Mouse (Mus musculus): ENCODE data around the gene Exoc2. TPM values are rescaled to one million over a fixed set of nuclear protein-coding genes. Genes with fewer than 3 reads are reported as not detected.

Exoc2 gene
- total and polyA plus RNA-seq, 2 experiments from 2014 or later = 13.3 to 15.8 TPM

GRCm38 (mm10) chr13:30793196-30793595, 180.7 kb downstream of the Exoc2 start:
- WGBS = 75% methylated on average over 4 of the region's 4 CpGs
- TF ChIP-seq EP300 (IDR thresholded peaks at IDR 0.05; ENCODE audit: low read depth) (no peak), CTCF (IDR thresholded peaks at IDR 0.05; ENCODE audit: low read depth) (no peak)
- no peak overlapping the region for H3K9ac ChIP-seq (replicated peaks; ENCODE audit: low read depth, low read length)
- H3K36me3 ChIP-seq (replicated peaks; ENCODE audit: control insufficient read depth, insufficient read depth, low read length) = no peaks in the 10 kb centered on the region
- H3K4me3 ChIP-seq (ENCODE audit: low read depth, low read length) = no peak overlapping the region
- no peak overlapping the region for H3K27ac ChIP-seq (ENCODE audit: low read depth)
- no peaks in the 10 kb centered on the region for H3K27me3 ChIP-seq (ENCODE audit: control insufficient read depth, insufficient read depth, low read length)
- no peak overlapping the region for H3K4me2 ChIP-seq (ENCODE audit: low read depth, low read length)
- no peaks in the 10 kb centered on the region for H3K4me1 ChIP-seq (ENCODE audit: control insufficient read depth, insufficient read depth)
- ATAC-seq (ENCODE audit: insufficient read depth, low read depth) (no peak), DNase-seq (ENCODE audit: low spot score) (no peak)
- no peaks in the 10 kb centered on the region for H3K9me3 ChIP-seq (replicated peaks; ENCODE audit: control insufficient read depth, low read length)

DNA sequence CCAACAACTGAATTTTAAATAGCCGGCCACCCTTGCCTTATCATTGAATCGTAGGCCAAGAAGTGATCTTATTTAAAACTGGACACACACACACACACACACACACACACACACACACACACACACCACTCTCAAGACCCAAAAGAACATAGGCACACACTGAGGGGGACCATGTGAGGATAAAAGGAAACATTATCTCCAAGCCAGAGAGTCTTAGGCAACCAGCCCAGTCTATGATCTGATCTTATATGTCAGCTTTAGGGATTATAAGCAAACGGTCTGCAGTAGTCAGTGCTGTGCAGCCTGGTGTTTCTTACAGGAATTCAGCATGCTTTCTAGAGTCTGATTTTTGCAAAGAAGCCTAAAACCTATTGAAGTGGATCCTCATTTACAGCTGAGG, 181.2 kb downstream of the Exoc2 start:
- 16% methylated on average over 3 of the region's 3 CpGs for WGBS
- no peak for DNase-seq (ENCODE audit: low spot score)
- H3K27me3 ChIP-seq (ENCODE audit: control insufficient read depth, insufficient read depth, low read length) = no peaks in the 10 kb centered on the region

DNA sequence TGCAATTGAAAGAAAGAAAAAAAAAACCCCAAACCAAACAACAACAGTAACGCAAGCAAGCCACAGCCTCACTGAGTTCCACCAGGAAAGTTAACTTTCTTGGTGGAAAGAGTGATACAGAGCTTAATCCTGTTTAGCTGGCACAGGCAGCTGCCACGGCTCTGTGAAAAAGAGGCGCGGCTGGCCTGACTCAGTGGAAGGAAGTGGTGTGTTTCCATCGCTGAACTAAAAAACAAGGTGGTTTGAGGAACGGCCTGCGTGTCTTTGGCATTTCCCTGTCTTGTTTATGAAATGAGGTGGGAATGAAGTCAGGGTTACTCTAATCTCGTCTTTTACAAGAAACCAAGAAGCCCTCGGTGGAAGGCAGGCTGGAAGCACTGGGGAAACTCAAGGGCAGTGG, 181.6 kb downstream of the Exoc2 start:
- WGBS = 56% methylated on average over 9 of the region's 9 CpGs
- H3K9me3 ChIP-seq (replicated peaks; ENCODE audit: control insufficient read depth, low read length) = no peaks in the 10 kb centered on the region
- no peaks in the 10 kb centered on the region for H3K36me3 ChIP-seq (replicated peaks; ENCODE audit: control insufficient read depth, insufficient read depth, low read length)
- ATAC-seq (ENCODE audit: insufficient read depth, low read depth) (no peak), DNase-seq (ENCODE audit: low spot score) (no peak)
- H3K4me3 ChIP-seq (ENCODE audit: low read depth, low read length) = no peak overlapping the region
- H3K27ac ChIP-seq (ENCODE audit: low read depth) = no peak overlapping the region
- TF ChIP-seq EP300 (IDR thresholded peaks at IDR 0.05; ENCODE audit: low read depth) (no peak), CTCF (IDR thresholded peaks at IDR 0.05; ENCODE audit: low read depth) (no peak)
- H3K4me2 ChIP-seq (ENCODE audit: low read depth, low read length) = no peak overlapping the region
- H3K9ac ChIP-seq (replicated peaks; ENCODE audit: low read depth, low read length) = no peak overlapping the region
- H3K27me3 ChIP-seq (ENCODE audit: control insufficient read depth, insufficient read depth, low read length) = no peaks in the 10 kb centered on the region
- H3K4me1 ChIP-seq (ENCODE audit: control insufficient read depth, insufficient read depth) = peaks cover 3% of the 10 kb centered on the region

More for the DNA sequence above, 181.2 kb downstream of the Exoc2 start:
- H3K36me3 ChIP-seq (replicated peaks; ENCODE audit: control insufficient read depth, insufficient read depth, low read length) = no peaks in the 10 kb centered on the region
- no peak overlapping the region for H3K9ac ChIP-seq (replicated peaks; ENCODE audit: low read depth, low read length)
- no peak overlapping the region for H3K4me3 ChIP-seq (ENCODE audit: low read depth, low read length)
- H3K4me2 ChIP-seq (ENCODE audit: low read depth, low read length) = no peak overlapping the region
- H3K9me3 ChIP-seq (replicated peaks; ENCODE audit: control insufficient read depth, low read length) = no peaks in the 10 kb centered on the region
- H3K4me1 ChIP-seq (ENCODE audit: control insufficient read depth, insufficient read depth) = no peaks in the 10 kb centered on the region
- TF ChIP-seq CTCF (IDR thresholded peaks at IDR 0.05; ENCODE audit: low read depth) (no peak), EP300 (IDR thresholded peaks at IDR 0.05; ENCODE audit: low read depth) (no peak)
- H3K27ac ChIP-seq (ENCODE audit: low read depth) = no peak overlapping the region
- ATAC-seq (ENCODE audit: insufficient read depth, low read depth) = no peak

GRCm38 (mm10) chr13:30790016-30790415, 183.9 kb downstream of the Exoc2 start:
- ATAC-seq (ENCODE audit: insufficient read depth, low read depth) = no peak
- Histone ChIP-seq H3K27me3 (ENCODE audit: control insufficient read depth, insufficient read depth, low read length) (no peaks in the 10 kb centered on the region), H3K9me3 (replicated peaks; ENCODE audit: control insufficient read depth, low read length) (no peaks in the 10 kb centered on the region), H3K4me1 (ENCODE audit: control insufficient read depth, insufficient read depth) (peaks cover 11% of the 10 kb centered on the region), H3K27ac (ENCODE audit: low read depth) (no peak overlapping the region), H3K4me2 (ENCODE audit: low read depth, low read length) (no peak overlapping the region), H3K4me3 (ENCODE audit: low read depth, low read length) (no peak overlapping the region), H3K36me3 (replicated peaks; ENCODE audit: control insufficient read depth, insufficient read depth, low read length) (no peaks in the 10 kb centered on the region), H3K9ac (replicated peaks; ENCODE audit: low read depth, low read length) (no peak overlapping the region)
- WGBS = 81% methylated on average over 5 of the region's 5 CpGs
- no peak for TF ChIP-seq EP300 (IDR thresholded peaks at IDR 0.05; ENCODE audit: low read depth)
- no peak for TF ChIP-seq CTCF (IDR thresholded peaks at IDR 0.05; ENCODE audit: low read depth)
- DNase-seq (ENCODE audit: low spot score) = no peak

DNA sequence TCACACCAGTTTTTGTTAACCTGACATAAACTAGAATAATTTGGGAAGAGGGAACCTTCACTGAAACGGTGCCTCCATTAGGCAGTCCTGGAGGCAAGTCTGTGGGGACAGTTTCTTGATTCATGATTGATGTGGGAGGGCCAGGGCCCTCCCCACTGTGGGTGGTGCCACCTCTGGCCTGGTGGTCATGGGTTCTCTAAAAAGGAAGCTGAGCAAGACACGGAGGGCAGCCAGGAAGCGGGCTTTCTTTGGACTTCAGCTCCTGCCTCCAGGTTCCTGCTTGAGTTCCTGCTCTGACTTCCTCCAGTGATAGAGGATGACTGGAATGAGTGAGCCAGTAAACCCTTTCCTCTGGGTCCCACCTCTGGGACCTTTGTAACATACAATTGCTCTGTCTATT, 185.5 kb downstream of the Exoc2 start:
- WGBS = 64% methylated on average over 3 of the region's 3 CpGs
- no peak overlapping the region for H3K9ac ChIP-seq (replicated peaks; ENCODE audit: low read depth, low read length)
- H3K27me3 ChIP-seq (ENCODE audit: control insufficient read depth, insufficient read depth, low read length) = no peaks in the 10 kb centered on the region
- ATAC-seq (ENCODE audit: insufficient read depth, low read depth) (no peak), DNase-seq (ENCODE audit: low spot score) (no peak)
- H3K4me3 ChIP-seq (ENCODE audit: low read depth, low read length) = no peak overlapping the region
- peaks cover 11% of the 10 kb centered on the region for H3K4me1 ChIP-seq (ENCODE audit: control insufficient read depth, insufficient read depth)
- no peak overlapping the region for H3K27ac ChIP-seq (ENCODE audit: low read depth)
- no peaks in the 10 kb centered on the region for H3K36me3 ChIP-seq (replicated peaks; ENCODE audit: control insufficient read depth, insufficient read depth, low read length)
- TF ChIP-seq CTCF (IDR thresholded peaks at IDR 0.05; ENCODE audit: low read depth) = no peak
- TF ChIP-seq EP300 (IDR thresholded peaks at IDR 0.05; ENCODE audit: low read depth) = no peak
- no peaks in the 10 kb centered on the region for H3K9me3 ChIP-seq (replicated peaks; ENCODE audit: control insufficient read depth, low read length)
- H3K4me2 ChIP-seq (ENCODE audit: low read depth, low read length) = no peak overlapping the region

DNA sequence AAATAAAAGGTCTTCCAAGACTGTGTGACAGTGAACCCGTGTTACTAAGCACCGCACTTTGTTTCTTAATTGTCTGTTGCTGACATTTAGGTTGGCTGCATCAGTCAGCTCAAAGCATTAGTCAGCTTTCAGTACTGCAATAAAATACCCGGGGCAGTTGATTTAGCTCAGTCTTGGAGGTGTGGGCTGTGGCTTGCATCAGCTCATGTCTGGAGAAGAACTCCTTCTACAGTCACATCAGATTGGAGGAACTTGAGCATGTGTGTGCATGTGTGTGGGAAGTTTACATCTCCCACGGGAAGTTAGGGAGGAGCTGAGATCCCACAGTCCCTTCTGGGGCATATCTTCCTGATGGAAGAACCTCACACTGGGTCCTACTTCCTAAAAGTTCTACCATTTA, 185.9 kb downstream of the Exoc2 start:
- 82% methylated on average over 4 of the region's 4 CpGs for WGBS
- no peaks in the 10 kb centered on the region for H3K36me3 ChIP-seq (replicated peaks; ENCODE audit: control insufficient read depth, insufficient read depth, low read length)
- H3K9ac ChIP-seq (replicated peaks; ENCODE audit: low read depth, low read length) = no peak overlapping the region
- H3K4me3 ChIP-seq (ENCODE audit: low read depth, low read length) = no peak overlapping the region
- H3K4me1 ChIP-seq (ENCODE audit: control insufficient read depth, insufficient read depth) = peaks cover 11% of the 10 kb centered on the region
- TF ChIP-seq EP300 (IDR thresholded peaks at IDR 0.05; ENCODE audit: low read depth) = no peak
- TF ChIP-seq CTCF (IDR thresholded peaks at IDR 0.05; ENCODE audit: low read depth) = no peak
- no peaks in the 10 kb centered on the region for H3K9me3 ChIP-seq (replicated peaks; ENCODE audit: control insufficient read depth, low read length)
- no peak overlapping the region for H3K4me2 ChIP-seq (ENCODE audit: low read depth, low read length)
- no peak overlapping the region for H3K27ac ChIP-seq (ENCODE audit: low read depth)
- no peaks in the 10 kb centered on the region for H3K27me3 ChIP-seq (ENCODE audit: control insufficient read depth, insufficient read depth, low read length)
- no peak for DNase-seq (ENCODE audit: low spot score)
- ATAC-seq (ENCODE audit: insufficient read depth, low read depth) = no peak
